Mouse (Mus musculus) stomach, embryonic 14.5 days (tissue): ENCODE measurements around the gene Nfkb2. TPM values are rescaled to one million over a fixed set of nuclear protein-coding genes. Genes with fewer than 3 reads are reported as not detected.

ENCODE experiments used
- ATAC-seq: fragments of 200-750 bp; cut with Nextera tagmentation; 2 replicates; pipeline ENCODE4 v1.8.0; 2017; ENCODE audit warnings: low read depth, moderate TSS enrichment; ENCODE audit not compliant: insufficient number of reproducible peaks, insufficient read depth, low FRiP score
- H3K27ac ChIP-seq: fragments of 300-500 bp; sonication (generic); 2 replicates; pipeline ENCODE4 v1.5.1; 2014; ENCODE audit warnings: mild to moderate bottlenecking, low read length, moderate library complexity, mixed read lengths
- H3K27me3 ChIP-seq: fragments of 300-500 bp; sonication (generic); 2 replicates; pipeline ENCODE4 v1.6.1; 2014; ENCODE audit warnings: low read length, control low read depth, mixed read lengths; ENCODE audit not compliant: control insufficient read depth, insufficient read depth
- H3K36me3 ChIP-seq: fragments of 300-500 bp; sonication (generic); 2 replicates; pipeline ENCODE4 v1.6.1; 2014; ENCODE audit warnings: mild to moderate bottlenecking, control low read depth, low read length, moderate library complexity, mixed read lengths; ENCODE audit not compliant: control insufficient read depth, insufficient read depth
- H3K4me1 ChIP-seq: fragments of 300-500 bp; sonication (generic); 2 replicates; pipeline ENCODE4 v1.6.1; 2014; ENCODE audit warnings: low read length, control low read depth, mixed read lengths; ENCODE audit not compliant: control insufficient read depth, insufficient read depth
- H3K4me2 ChIP-seq: fragments of 300-500 bp; sonication (generic); replicated peaks from 2 replicates; pipeline ENCODE4 v1.6.1; 2014; ENCODE audit warnings: low read depth, low read length, control low read depth
- H3K4me3 ChIP-seq: fragments of 300-500 bp; sonication (generic); 2 replicates; pipeline ENCODE4 v1.5.1; 2014; ENCODE audit warnings: low read depth, low read length, control low read depth
- H3K9ac ChIP-seq: fragments of 300-500 bp; sonication (generic); replicated peaks from 2 replicates; pipeline ENCODE4 v1.6.1; 2014; ENCODE audit warnings: low read depth, mild to moderate bottlenecking, control low read depth, low read length, moderate library complexity, mixed read lengths
- H3K9me3 ChIP-seq: fragments of 300-500 bp; sonication (generic); 2 replicates; pipeline ENCODE4 v1.6.1; 2016; ENCODE audit warnings: low read depth, low read length, control low read depth; ENCODE audit not compliant: control insufficient read depth
- WGBS: fragments of 180-500 bp; shearing (Covaris S2); extraction: QIAGEN DNeasy Blood & Tissue Kit; methylation state at CpG from one replicate; pipeline ENCODE4 v1.1.7; 2014; 5-methylcytosine and 5-hydroxymethylcytosine counted together
- polyA plus RNA-seq: library from polyadenylated mRNA; unstranded; fragments of >200 nt; fragmentation: Nextera tagmentation; extraction: Ambion mirVana; gene quantifications from 2 replicates; pipeline ENCODE4 v1.2.1, GENCODE M21; 2014

Gene Nfkb2
- polyA plus RNA-seq, 1 experiment from 2014 or later: 10.1 TPM

GRCm38 (mm10) chr19:46305432-46306267 is 1.5 kb downstream of the Nfkb2 start:
- H3K4me2 ChIP-seq: peak overlapping the region; percentile 99
- peak overlapping the region; percentile 71; the same call in 1 of the 2 replicates for H3K27ac ChIP-seq
- peaks cover 23% of the 10 kb centered on the region for H3K36me3 ChIP-seq
- H3K9ac ChIP-seq: peak overlapping the region; percentile 45
- WGBS: 1% methylated on average over 36 of the region's 43 CpGs
- H3K4me3 ChIP-seq: peak overlapping the region; percentile 81
- no peaks in the 10 kb centered on the region for H3K9me3 ChIP-seq
- peak; percentile 76 for ATAC-seq
- H3K27me3 ChIP-seq: no peaks in the 10 kb centered on the region
- peaks cover 18% of the 10 kb centered on the region; the same call in 1 of the 2 replicates for H3K4me1 ChIP-seq

DNA sequence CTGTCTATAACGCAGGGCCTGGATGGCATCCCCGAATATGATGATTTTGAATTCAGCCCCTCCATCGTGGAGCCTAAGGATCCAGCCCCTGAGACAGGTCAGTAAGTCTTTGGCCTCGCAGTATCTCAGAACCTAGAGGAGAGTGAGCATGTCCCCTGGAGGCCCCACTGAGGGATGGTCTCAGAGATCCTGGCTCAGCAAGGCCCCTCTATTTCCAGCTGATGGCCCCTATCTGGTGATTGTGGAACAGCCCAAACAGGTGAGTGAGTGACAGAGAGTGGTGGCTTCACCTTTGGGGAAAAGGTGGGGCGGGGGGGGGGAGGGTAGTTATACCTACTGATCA is 2.1 kb downstream of the Nfkb2 start:
- no peaks in the 10 kb centered on the region for H3K9me3 ChIP-seq
- peak overlapping the region; percentile 81 for H3K4me3 ChIP-seq
- H3K9ac ChIP-seq: peak overlapping the region; percentile 41; the same call in 1 of the 2 replicates
- peaks cover 27% of the 10 kb centered on the region for H3K36me3 ChIP-seq
- ATAC-seq: no peak
- no peaks in the 10 kb centered on the region for H3K27me3 ChIP-seq
- no peak overlapping the region for H3K27ac ChIP-seq
- H3K4me2 ChIP-seq: peak overlapping the region; percentile 99
- peaks cover 18% of the 10 kb centered on the region; the same call in 1 of the 2 replicates for H3K4me1 ChIP-seq
- WGBS: 57% methylated on average over 5 of the region's 5 CpGs

DNA sequence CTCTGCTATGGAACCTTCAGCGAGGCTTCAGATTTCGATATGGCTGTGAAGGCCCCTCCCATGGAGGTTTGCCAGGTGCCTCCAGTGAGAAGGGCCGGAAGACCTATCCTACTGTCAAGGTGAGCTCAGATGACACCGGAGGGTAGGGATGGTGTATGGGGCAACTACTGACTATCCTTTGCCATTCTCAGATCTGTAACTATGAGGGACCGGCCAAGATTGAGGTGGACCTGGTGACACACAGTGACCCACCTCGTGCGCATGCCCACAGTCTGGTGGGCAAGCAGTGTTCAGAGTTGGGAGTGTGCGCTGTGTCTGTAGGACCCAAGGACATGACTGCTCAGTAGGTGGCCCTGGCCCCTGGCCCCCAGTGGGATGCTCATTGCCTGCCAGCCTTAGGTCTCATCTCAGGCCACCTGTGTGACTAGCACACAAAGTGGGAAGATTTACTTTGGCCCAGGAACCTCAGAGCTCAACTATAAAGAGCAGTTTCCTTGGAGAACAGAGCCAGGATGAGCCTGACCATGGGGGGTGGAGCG is 2.7 kb downstream of the Nfkb2 start:
- H3K4me2 ChIP-seq: no peak overlapping the region
- no peak for ATAC-seq
- H3K9ac ChIP-seq: no peak overlapping the region
- peaks cover 18% of the 10 kb centered on the region; the same call in 1 of the 2 replicates for H3K4me1 ChIP-seq
- 94% methylated on average over 9 of the region's 9 CpGs for WGBS
- no peak overlapping the region for H3K4me3 ChIP-seq
- no peaks in the 10 kb centered on the region for H3K9me3 ChIP-seq
- peaks cover 33% of the 10 kb centered on the region for H3K36me3 ChIP-seq
- H3K27me3 ChIP-seq: no peaks in the 10 kb centered on the region
- H3K27ac ChIP-seq: no peak overlapping the region

DNA sequence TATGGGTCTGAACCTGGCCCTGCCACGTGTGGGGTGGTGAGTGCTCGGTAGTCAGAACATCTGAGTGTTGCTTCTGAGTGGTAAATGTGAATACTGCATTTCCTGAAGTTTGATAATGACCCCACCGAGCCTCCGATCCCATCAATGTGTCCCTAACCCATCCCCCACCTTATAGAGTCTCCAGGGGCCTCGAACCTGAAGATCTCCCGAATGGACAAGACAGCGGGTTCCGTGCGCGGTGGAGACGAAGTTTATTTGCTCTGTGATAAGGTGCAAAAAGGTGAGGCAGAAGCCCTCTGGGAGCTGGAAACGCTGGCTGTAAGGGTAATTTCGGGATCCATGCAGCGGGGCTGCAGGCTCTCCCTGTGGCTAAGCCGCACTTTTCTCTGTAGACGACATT is 3.7 kb downstream of the Nfkb2 start:
- Histone ChIP-seq H3K9me3 (no peaks in the 10 kb centered on the region), H3K27me3 (no peaks in the 10 kb centered on the region), H3K27ac (no peak overlapping the region), H3K36me3 (peaks cover 36% of the 10 kb centered on the region), H3K4me3 (no peak overlapping the region), H3K4me1 (peaks cover 18% of the 10 kb centered on the region; the same call in 1 of the 2 replicates), H3K4me2 (no peak overlapping the region), H3K9ac (0 out of 2 replicates have a peak overlapping the region, but pooled peaks have one; percentile 10)
- 80% methylated on average over 16 of the region's 16 CpGs for WGBS
- no peak for ATAC-seq

GRCm38 (mm10) chr19:46308303-46308702 is 4.2 kb downstream of the Nfkb2 start:
- WGBS: 70% methylated on average over 16 of the region's 16 CpGs
- ATAC-seq: no peak
- H3K4me1 ChIP-seq: peaks cover 18% of the 10 kb centered on the region; the same call in 1 of the 2 replicates
- H3K36me3 ChIP-seq: peaks cover 36% of the 10 kb centered on the region
- H3K9me3 ChIP-seq: no peaks in the 10 kb centered on the region
- no peak overlapping the region for H3K27ac ChIP-seq
- no peak overlapping the region for H3K9ac ChIP-seq
- peak overlapping the region; percentile 66; the same call in 1 of the 2 replicates for H3K4me2 ChIP-seq
- H3K27me3 ChIP-seq: no peaks in the 10 kb centered on the region
- H3K4me3 ChIP-seq: no peak overlapping the region

- peaks cover 15% of the 10 kb centered on the region; the same call in 1 of the 2 replicates for H3K4me1 ChIP-seq
- peaks cover 36% of the 10 kb centered on the region for H3K36me3 ChIP-seq
- H3K27ac ChIP-seq: no peak overlapping the region
- H3K4me2 ChIP-seq: peak overlapping the region; percentile 66
- WGBS: 3% methylated on average over 46 of the region's 47 CpGs
- no peaks in the 10 kb centered on the region for H3K9me3 ChIP-seq
- H3K9ac ChIP-seq: peak overlapping the region; percentile 28; the same call in 1 of the 2 replicates
- peak overlapping the region; percentile 31 for H3K4me3 ChIP-seq
- H3K27me3 ChIP-seq: no peaks in the 10 kb centered on the region
- ATAC-seq: 0 out of 2 replicates have a peak, but pooled peaks have one; percentile 5
These were observed 4.8 kb downstream of the Nfkb2 start for GRCm38 (mm10) chr19:46308706-46309435.

GRCm38 (mm10) chr19:46309651-46310305 is 5.7 kb downstream of the Nfkb2 start:
- WGBS: 73% methylated on average over 21 of the region's 21 CpGs
- peaks cover 36% of the 10 kb centered on the region for H3K36me3 ChIP-seq
- no peaks in the 10 kb centered on the region for H3K27me3 ChIP-seq
- H3K4me1 ChIP-seq: peaks cover 23% of the 10 kb centered on the region; the same call in 1 of the 2 replicates
- no peak overlapping the region for H3K9ac ChIP-seq
- no peak overlapping the region for H3K27ac ChIP-seq
- H3K9me3 ChIP-seq: no peaks in the 10 kb centered on the region
- no peak for ATAC-seq
- no peak overlapping the region for H3K4me3 ChIP-seq
- no peak overlapping the region for H3K4me2 ChIP-seq
